Mouse (Mus musculus): ENCODE measurements around the gene Ankrd2. TPM values are rescaled to one million over a fixed set of nuclear protein-coding genes. Genes with fewer than 3 reads are reported as not detected.

Gene Ankrd2
- total and polyA plus RNA-seq, 2 experiments from 2014 or later: 0.14 TPM; not detected in 1

GRCm38 (mm10) chr19:42033611-42034010 is 2.2 kb upstream of the Ankrd2 start:
- Histone ChIP-seq H3K4me1 (ENCODE audit: control insufficient read depth, insufficient read depth) (no peaks in the 10 kb centered on the region), H3K27me3 (ENCODE audit: control insufficient read depth, insufficient read depth, low read length) (no peaks in the 10 kb centered on the region), H3K27ac (ENCODE audit: low read depth) (no peak overlapping the region), H3K9me3 (replicated peaks; ENCODE audit: control insufficient read depth, low read length) (no peaks in the 10 kb centered on the region), H3K4me3 (ENCODE audit: low read depth, low read length) (no peak overlapping the region), H3K36me3 (replicated peaks; ENCODE audit: control insufficient read depth, insufficient read depth, low read length) (peaks cover 29% of the 10 kb centered on the region), H3K4me2 (ENCODE audit: low read depth, low read length) (no peak overlapping the region), H3K9ac (replicated peaks; ENCODE audit: low read depth, low read length) (no peak overlapping the region)
- 82% methylated on average over 14 of the region's 14 CpGs for WGBS
- ATAC-seq (ENCODE audit: insufficient read depth, low read depth) (no peak), DNase-seq (ENCODE audit: low spot score) (no peak)
- TF ChIP-seq EP300 (IDR thresholded peaks at IDR 0.05; ENCODE audit: low read depth): no peak
- TF ChIP-seq CTCF (IDR thresholded peaks at IDR 0.05; ENCODE audit: low read depth): no peak

GRCm38 (mm10) chr19:42034146-42034775 is 1.5 kb upstream of the Ankrd2 start:
- TF ChIP-seq EP300 (IDR thresholded peaks at IDR 0.05; ENCODE audit: low read depth) (no peak), CTCF (IDR thresholded peaks at IDR 0.05; ENCODE audit: low read depth) (no peak)
- DNase-seq (ENCODE audit: low spot score): no peak
- Histone ChIP-seq H3K4me3 (ENCODE audit: low read depth, low read length) (no peak overlapping the region), H3K36me3 (replicated peaks; ENCODE audit: control insufficient read depth, insufficient read depth, low read length) (peaks cover 29% of the 10 kb centered on the region), H3K4me1 (ENCODE audit: control insufficient read depth, insufficient read depth) (no peaks in the 10 kb centered on the region), H3K27ac (ENCODE audit: low read depth) (no peak overlapping the region), H3K27me3 (ENCODE audit: control insufficient read depth, insufficient read depth, low read length) (no peaks in the 10 kb centered on the region), H3K9ac (replicated peaks; ENCODE audit: low read depth, low read length) (0 out of 2 replicates have a peak overlapping the region, but pooled peaks have one; percentile 6), H3K9me3 (replicated peaks; ENCODE audit: control insufficient read depth, low read length) (no peaks in the 10 kb centered on the region), H3K4me2 (ENCODE audit: low read depth, low read length) (no peak overlapping the region)
- whole genome bisulfite sequencing: 65% methylated on average over 9 of the region's 9 CpGs
- ATAC-seq (ENCODE audit: insufficient read depth, low read depth): no peak

DNA sequence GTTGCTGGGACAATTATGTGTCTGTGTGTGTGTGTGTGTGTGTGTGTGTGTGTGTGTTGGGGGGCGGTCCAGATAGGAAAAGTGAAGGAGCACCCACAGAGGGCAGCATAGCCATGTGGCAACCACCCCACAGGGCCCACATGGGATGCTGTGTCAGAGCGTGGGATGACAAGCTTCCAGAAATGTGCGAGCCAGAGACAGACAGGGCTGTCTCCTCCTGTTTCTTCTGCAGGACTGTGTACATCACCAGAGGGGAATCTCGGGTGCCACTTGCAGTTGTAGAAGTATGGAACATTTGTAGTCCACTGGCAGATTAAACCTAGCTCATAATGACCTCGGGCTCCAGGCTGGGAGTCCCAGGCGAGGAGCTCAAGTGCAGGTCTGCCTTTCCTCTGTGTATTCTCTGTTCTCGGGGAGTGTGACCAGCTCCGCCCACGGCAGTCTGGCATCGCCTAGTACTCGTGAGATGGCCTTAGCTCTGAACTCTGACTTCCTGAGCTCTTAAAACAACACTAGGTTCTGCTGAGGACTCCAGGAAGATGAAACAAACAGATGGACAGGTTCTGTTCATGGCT is 832 bp upstream of the Ankrd2 start:
- no peak; the same call in 1 of the 2 replicates for ATAC-seq (ENCODE audit: insufficient read depth, low read depth)
- H3K27ac ChIP-seq (ENCODE audit: low read depth): 0 out of 2 replicates have a peak overlapping the region, but pooled peaks have one; percentile 4
- 48% methylated on average over 11 of the region's 11 CpGs for WGBS

GRCm38 (mm10) chr19:42036357-42036756 is 557 bp downstream of the Ankrd2 start:
- H3K27ac ChIP-seq (ENCODE audit: low read depth): no peak overlapping the region
- no peak overlapping the region for H3K4me2 ChIP-seq (ENCODE audit: low read depth, low read length)
- no peak for DNase-seq (ENCODE audit: low spot score)
- WGBS: 46% methylated on average over 3 of the region's 3 CpGs
- peaks cover 29% of the 10 kb centered on the region for H3K36me3 ChIP-seq (replicated peaks; ENCODE audit: control insufficient read depth, insufficient read depth, low read length)
- H3K4me3 ChIP-seq (ENCODE audit: low read depth, low read length): no peak overlapping the region
- H3K4me1 ChIP-seq (ENCODE audit: control insufficient read depth, insufficient read depth): no peaks in the 10 kb centered on the region
- no peak overlapping the region for H3K9ac ChIP-seq (replicated peaks; ENCODE audit: low read depth, low read length)
- TF ChIP-seq EP300 (IDR thresholded peaks at IDR 0.05; ENCODE audit: low read depth) (no peak), CTCF (IDR thresholded peaks at IDR 0.05; ENCODE audit: low read depth) (no peak)
- no peaks in the 10 kb centered on the region for H3K9me3 ChIP-seq (replicated peaks; ENCODE audit: control insufficient read depth, low read length)
- 0 out of 2 replicates have a peak, but pooled peaks cover 2% of the 10 kb centered on the region for H3K27me3 ChIP-seq (ENCODE audit: control insufficient read depth, insufficient read depth, low read length)
- ATAC-seq (ENCODE audit: insufficient read depth, low read depth): no peak

More for the DNA sequence above, 832 bp upstream of the Ankrd2 start:
- H3K27me3 ChIP-seq (ENCODE audit: control insufficient read depth, insufficient read depth, low read length): 0 out of 2 replicates have a peak, but pooled peaks cover 2% of the 10 kb centered on the region
- peaks cover 29% of the 10 kb centered on the region for H3K36me3 ChIP-seq (replicated peaks; ENCODE audit: control insufficient read depth, insufficient read depth, low read length)
- no peak for DNase-seq (ENCODE audit: low spot score)
- TF ChIP-seq CTCF (IDR thresholded peaks at IDR 0.05; ENCODE audit: low read depth): no peak
- TF ChIP-seq EP300 (IDR thresholded peaks at IDR 0.05; ENCODE audit: low read depth): no peak
- H3K9me3 ChIP-seq (replicated peaks; ENCODE audit: control insufficient read depth, low read length): no peaks in the 10 kb centered on the region
- H3K4me3 ChIP-seq (ENCODE audit: low read depth, low read length): no peak overlapping the region
- H3K4me2 ChIP-seq (ENCODE audit: low read depth, low read length): no peak overlapping the region
- H3K4me1 ChIP-seq (ENCODE audit: control insufficient read depth, insufficient read depth): no peaks in the 10 kb centered on the region
- H3K9ac ChIP-seq (replicated peaks; ENCODE audit: low read depth, low read length): no peak overlapping the region

GRCm38 (mm10) chr19:42037167-42037702 is 1.4 kb downstream of the Ankrd2 start:
- no peak overlapping the region for H3K9ac ChIP-seq (replicated peaks; ENCODE audit: low read depth, low read length)
- H3K27ac ChIP-seq (ENCODE audit: low read depth): no peak overlapping the region
- H3K36me3 ChIP-seq (replicated peaks; ENCODE audit: control insufficient read depth, insufficient read depth, low read length): peaks cover 23% of the 10 kb centered on the region
- H3K4me2 ChIP-seq (ENCODE audit: low read depth, low read length): no peak overlapping the region
- no peak overlapping the region for H3K4me3 ChIP-seq (ENCODE audit: low read depth, low read length)
- 0 out of 2 replicates have a peak, but pooled peaks cover 2% of the 10 kb centered on the region for H3K27me3 ChIP-seq (ENCODE audit: control insufficient read depth, insufficient read depth, low read length)
- DNase-seq (ENCODE audit: low spot score): no peak
- H3K9me3 ChIP-seq (replicated peaks; ENCODE audit: control insufficient read depth, low read length): no peaks in the 10 kb centered on the region
- TF ChIP-seq EP300 (IDR thresholded peaks at IDR 0.05; ENCODE audit: low read depth) (no peak), CTCF (IDR thresholded peaks at IDR 0.05; ENCODE audit: low read depth) (no peak)
- no peak for ATAC-seq (ENCODE audit: insufficient read depth, low read depth)
- 41% methylated on average over 11 of the region's 11 CpGs for WGBS
- H3K4me1 ChIP-seq (ENCODE audit: control insufficient read depth, insufficient read depth): no peaks in the 10 kb centered on the region

All from heart, postnatal 0 days (tissue).